Mouse (Mus musculus): ENCODE measurements around the gene Olfr659.

Gene Olfr659
- long read RNA-seq, experiment 1 = 0 reads
- long read RNA-seq, experiment 2 = 0 reads

DNA sequence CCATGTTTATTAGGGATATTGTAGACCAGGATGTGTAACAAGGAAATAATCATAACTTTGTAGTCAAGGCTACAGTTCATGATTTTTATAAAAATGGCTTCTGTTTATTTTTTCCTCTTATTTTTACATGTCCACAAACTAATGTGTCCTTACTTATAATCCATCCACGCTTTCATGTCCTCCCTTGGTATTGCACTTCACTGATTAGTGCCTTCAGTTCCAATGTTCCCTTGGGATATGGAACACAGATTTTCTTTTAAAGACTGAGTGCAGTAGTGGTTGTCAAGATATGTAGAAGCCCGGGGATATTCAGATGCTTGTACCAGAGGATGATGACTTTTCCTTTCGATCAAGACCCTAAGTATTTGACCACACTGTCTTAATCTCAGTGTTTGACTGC is at the start of gene Olfr659:
TSS of gene Olfr659 (plus strand) at position 301 of the 400 bp plus-strand sequence.
- intact Hi-C loops (cut with DNase I) = no loop called here

DNA sequence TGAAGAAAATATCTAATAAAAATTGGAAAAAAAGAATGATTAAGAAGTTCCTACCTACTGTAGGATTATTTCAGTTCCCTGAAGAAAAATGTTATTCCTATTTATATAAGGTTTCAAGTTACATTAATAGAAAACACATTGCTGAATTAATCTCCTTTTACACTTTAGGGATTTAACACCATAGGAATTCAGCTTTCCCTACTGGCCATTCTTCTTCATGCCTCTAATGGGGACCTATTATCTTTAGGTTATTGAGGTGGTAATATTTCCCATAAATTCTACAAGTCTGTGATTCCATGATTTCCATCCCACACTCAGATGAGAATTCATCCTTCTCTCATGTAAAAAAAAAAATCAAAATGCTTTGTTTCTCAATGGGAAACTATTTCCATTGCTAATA is 42.1 kb upstream of the Olfr659 start, which contains the start of gene Olfr657:
TSS of gene Olfr657 (plus strand) at position 301 of the 400 bp plus-strand sequence.
- intact Hi-C loops (cut with DNase I) = no loop called here

DNA sequence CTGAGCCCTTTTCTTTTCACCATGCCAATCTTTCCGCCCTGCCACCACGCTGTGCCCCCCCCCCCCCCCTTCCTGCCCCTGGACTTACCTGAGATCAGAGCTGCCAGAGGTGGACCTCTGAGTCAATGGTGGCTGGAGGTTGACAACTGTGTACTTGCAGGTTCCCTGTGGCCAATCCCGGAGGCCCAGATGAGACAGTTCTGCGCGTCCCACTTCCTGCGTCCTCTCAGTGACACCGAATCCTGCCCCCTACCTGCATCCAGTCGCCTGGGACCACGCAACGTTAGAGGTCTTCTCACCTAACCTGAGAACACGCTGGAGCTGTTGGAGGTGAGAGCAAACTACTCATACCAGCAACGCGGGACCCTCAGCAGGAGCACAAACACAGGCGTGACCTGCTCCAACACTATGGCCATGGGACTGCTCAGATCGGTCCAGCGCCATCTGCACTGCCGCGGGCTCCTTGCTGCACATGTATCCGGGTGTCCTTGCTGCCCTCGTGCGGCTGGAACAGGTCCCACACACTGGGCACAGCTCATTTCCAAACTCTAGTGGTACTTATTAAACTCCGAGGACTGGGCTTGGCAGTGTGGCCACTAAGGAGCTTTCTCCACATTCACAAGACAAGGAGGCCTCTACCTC is 19.6 kb upstream of the Olfr659 start, which contains the start of gene Olfr658:
TSS of gene Olfr658 (minus strand) at position 465 of the 642 bp plus-strand sequence.
- intact Hi-C loops (cut with DNase I) = no loop called here

DNA sequence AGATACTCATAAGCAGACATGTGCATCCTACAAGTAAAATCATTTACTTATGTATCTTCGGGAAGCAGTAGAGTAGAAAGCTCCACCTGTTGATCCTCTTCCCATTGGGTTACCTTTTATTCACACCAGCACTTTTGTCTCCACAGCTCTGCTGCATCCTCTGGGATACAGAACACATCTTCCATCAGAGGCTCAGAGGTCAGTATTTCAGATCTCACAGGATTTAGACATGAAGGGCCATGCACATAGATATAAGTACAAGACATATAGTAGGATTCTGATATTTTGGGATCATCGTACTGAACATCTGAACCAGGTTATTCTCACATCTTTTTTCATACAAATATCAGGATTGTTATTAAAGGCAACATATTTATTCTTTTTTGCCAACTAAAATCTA is 19.6 kb downstream of the Olfr659 start, which contains the start of gene Olfr661:
TSS of gene Olfr661 (plus strand) at position 301 of the 400 bp plus-strand sequence.
- intact Hi-C loops (cut with DNase I) = no loop called here
